Mouse (Mus musculus): ENCODE data around the gene Morf4l2. TPM values are rescaled to one million over a fixed set of nuclear protein-coding genes. Genes with fewer than 3 reads are reported as not detected.
A peak's percentile ranks its signal among the peaks of the same experiment; 100 is the strongest.

The Morf4l2 gene
- total RNA-seq (2012; rRNA removed) = 189 and 254 TPM in 2 replicates
- total RNA-seq (2014; rRNA removed) = 585 and 613 TPM in 2 replicates
- 358 and 445 TPM in 2 replicates for polyA plus RNA-seq (2012; ENCODE audit: insufficient read length, low read depth)

DNA sequence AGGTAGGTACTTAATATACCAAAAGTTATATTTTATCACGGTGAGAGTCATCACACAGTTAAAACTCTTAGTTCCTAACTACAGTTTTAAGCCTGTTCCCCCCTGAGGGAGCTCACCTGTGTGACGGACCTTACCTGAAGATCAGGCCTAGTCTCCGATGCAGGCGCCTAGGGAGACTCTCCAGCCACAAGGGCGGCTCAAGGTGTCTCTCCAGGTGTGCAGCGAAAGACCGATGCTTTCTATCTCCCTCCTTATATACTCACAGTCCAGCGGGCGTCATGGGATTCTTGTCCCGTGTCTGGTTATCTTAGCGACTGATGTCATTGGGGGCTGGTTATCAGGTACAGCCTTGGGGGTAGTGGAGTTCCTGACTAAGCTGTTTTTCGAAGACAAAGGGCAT lies at the start of gene Morf4l2:
TSS of gene Morf4l2 (minus strand) at position 232 of the 400 bp plus-strand sequence.
- H3K9ac ChIP-seq (ENCODE audit: insufficient read depth, low read depth) = peak within 1 kb of the TSS; percentile 80
- in situ Hi-C loops (cut with MboI; ENCODE audit: low pct_ligation_motif_present, low pct_unique_long_range_greater_than_20kb, low sequenced_read_pairs) (loop anchor here (10.0 to 25.0 kb wide), 2 partner anchors 119 to 269 kb away; no protein-coding TSS in a partner anchor), dilution Hi-C loops (cut with MboI; ENCODE audit: extremely low pct_ligation_motif_present, extremely low pct_unique_long_range_greater_than_20kb, low sequenced_read_pairs) (no loop called here)
- no peaks in the 10 kb centered on the region for H3K9me3 ChIP-seq (replicated peaks; ENCODE audit: low read length)
- H3K27ac ChIP-seq (ENCODE audit: insufficient read depth, low read depth) = peak within 1 kb of the TSS; percentile 96; the same call in 1 of the 2 replicates
- DNase-seq (ENCODE audit: extremely low read depth) = no peak
- peaks cover 3 to 13% of the 10 kb centered on the region in 2 experiments for H3K36me3 ChIP-seq (replicated peaks in 1 of 2; ENCODE audit: control insufficient read depth in 1 of 2, insufficient read depth in 1 of 2, low read length in 1 of 2)
- H3K4me2 ChIP-seq (ENCODE audit: insufficient read depth, low read depth, poor library complexity, severe bottlenecking) = peak within 1 kb of the TSS; percentile 75
- TF ChIP-seq POLR2AphosphoS2 (IDR thresholded peaks at IDR 0.05; ENCODE audit: low read depth, low read length) (no peak), PAX5 (IDR thresholded peaks at IDR 0.05; ENCODE audit: low read length) (no peak), POLR2A (IDR thresholded peaks at IDR 0.05; ENCODE audit: low read depth, low read length) (no peak), ZMIZ1 (IDR thresholded peaks at IDR 0.05; ENCODE audit: low read depth, low read length) (no peak), JUND (conservative IDR thresholded peaks at IDR 0.05; ENCODE audit: low read depth, low read length) (no peak), MAX (IDR thresholded peaks at IDR 0.05; ENCODE audit: low read length) (no peak), USF2 (conservative IDR thresholded peaks at IDR 0.05; ENCODE audit: low read depth, low read length) (no peak), RCOR1 (conservative IDR thresholded peaks at IDR 0.05; ENCODE audit: low read depth, low read length) (no peak), UBTF (IDR thresholded peaks at IDR 0.05; ENCODE audit: low read depth, low read length) (no peak), KAT2A (IDR thresholded peaks at IDR 0.05; ENCODE audit: insufficient replicate concordance, low read length) (no peak), CTCF (conservative IDR thresholded peaks at IDR 0.05 in 1 of 2, IDR thresholded peaks at IDR 0.05 in 1 of 2; ENCODE audit: low read depth in 2 of 2, low read length in 2 of 2) (no peak), NELFE (IDR thresholded peaks at IDR 0.05; ENCODE audit: low read depth, low read length) (no peak), BHLHE40 (IDR thresholded peaks at IDR 0.05; ENCODE audit: low read depth, low read length) (no peak), TBP (conservative IDR thresholded peaks at IDR 0.05; ENCODE audit: low read depth, low read length) (no peak)
- peaks cover 0 to 3% of the 10 kb centered on the region in 2 experiments; a peak in 1 of 4 replicates for H3K4me1 ChIP-seq (ENCODE audit: control insufficient read depth in 1 of 2, insufficient read depth in 2 of 2)
- H3K79me2 ChIP-seq (replicated peaks; ENCODE audit: control insufficient read depth, extremely low read depth, insufficient read depth, poor library complexity, severe bottlenecking) = peaks cover 18% of the 10 kb centered on the region
- no peaks in the 10 kb centered on the region for H3K27me3 ChIP-seq (replicated peaks)
- H3K4me3 ChIP-seq (replicated peaks in 1 of 3; ENCODE audit: low read depth in 2 of 3, low read length in 2 of 3, poor library complexity in 1 of 3) = peak within 1 kb of the TSS; percentile 58 to 85 (median 64)

DNA sequence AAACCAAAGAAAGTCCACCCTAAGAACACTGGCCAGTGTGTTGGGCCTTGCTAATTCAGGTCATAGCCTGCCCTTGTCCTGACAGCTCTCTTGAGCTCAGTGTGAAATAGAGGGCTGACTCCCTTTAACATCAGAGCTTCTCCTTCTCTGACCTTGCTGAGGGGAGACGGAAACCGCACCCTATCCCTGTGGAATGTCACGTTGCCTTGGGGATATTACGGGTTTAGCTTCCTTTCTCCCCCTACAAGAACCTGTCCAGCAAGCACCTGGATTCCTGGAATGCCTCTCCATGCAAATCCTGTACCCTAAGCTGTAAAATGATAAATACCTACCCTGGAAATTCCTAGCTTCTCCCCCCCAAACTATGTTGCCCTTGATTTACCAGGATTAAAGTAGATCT lies 46.0 kb upstream of the Morf4l2 start:
- no peaks in the 10 kb centered on the region for H3K4me1 ChIP-seq (ENCODE audit: control insufficient read depth in 1 of 2, insufficient read depth in 2 of 2)
- H3K9ac ChIP-seq (ENCODE audit: insufficient read depth, low read depth) = no peak overlapping the region
- dilution Hi-C loops (cut with MboI; ENCODE audit: extremely low pct_ligation_motif_present, extremely low pct_unique_long_range_greater_than_20kb, low sequenced_read_pairs) (no loop called here), in situ Hi-C loops (cut with MboI; ENCODE audit: low pct_ligation_motif_present, low pct_unique_long_range_greater_than_20kb, low sequenced_read_pairs) (no loop called here)
- TF ChIP-seq KAT2A (IDR thresholded peaks at IDR 0.05; ENCODE audit: insufficient replicate concordance, low read length) (no peak), JUN (IDR thresholded peaks at IDR 0.05; ENCODE audit: insufficient read depth, low read depth, low read length) (no peak), BHLHE40 (IDR thresholded peaks at IDR 0.05; ENCODE audit: low read depth, low read length) (no peak), SIN3A (IDR thresholded peaks at IDR 0.05; ENCODE audit: low read length) (no peak), TCF12 (IDR thresholded peaks at IDR 0.05; ENCODE audit: low read depth, low read length) (no peak), POLR2A (IDR thresholded peaks at IDR 0.05; ENCODE audit: low read depth, low read length) (no peak), MAFK (IDR thresholded peaks at IDR 0.05; ENCODE audit: insufficient replicate concordance, low read length) (no peak), JUND (conservative IDR thresholded peaks at IDR 0.05; ENCODE audit: low read depth, low read length) (no peak), MXI1 (IDR thresholded peaks at IDR 0.05; ENCODE audit: low read depth, low read length) (no peak), EP300 (IDR thresholded peaks at IDR 0.05; ENCODE audit: low read length) (no peak), USF1 (IDR thresholded peaks at IDR 0.05; ENCODE audit: low read depth, low read length) (no peak), IRF4 (IDR thresholded peaks at IDR 0.05; ENCODE audit: low read depth, low read length) (no peak)
- no peaks in the 10 kb centered on the region for H3K79me2 ChIP-seq (replicated peaks; ENCODE audit: control insufficient read depth, extremely low read depth, insufficient read depth, poor library complexity, severe bottlenecking)
- no peak overlapping the region for H3K4me2 ChIP-seq (ENCODE audit: insufficient read depth, low read depth, poor library complexity, severe bottlenecking)
- H3K9me3 ChIP-seq (replicated peaks; ENCODE audit: low read length) = no peaks in the 10 kb centered on the region
- no peak overlapping the region for H3K4me3 ChIP-seq (replicated peaks in 1 of 3; ENCODE audit: low read depth in 2 of 3, low read length in 2 of 3, poor library complexity in 1 of 3)
- peaks cover 3 to 45% of the 10 kb centered on the region in 2 experiments for H3K36me3 ChIP-seq (replicated peaks in 1 of 2; ENCODE audit: control insufficient read depth in 1 of 2, insufficient read depth in 1 of 2, low read length in 1 of 2)
- no peak for DNase-seq (ENCODE audit: extremely low read depth)
- no peak overlapping the region for H3K27ac ChIP-seq (ENCODE audit: insufficient read depth, low read depth)
- H3K27me3 ChIP-seq (replicated peaks) = no peaks in the 10 kb centered on the region

All from CH12.LX (cell line).